ENCODE assay signal across 26 mouse cellular contexts in genomic region chr5:20990062-20990809, GRCm38 (mm10).
"Had no signal": no experiment of that assay in that cellular context is flagged by ENCODE, and none has a peak within 500 bp of the region (broad histone marks: within the 10 kb centered on the region; RNA-seq: fewer than 3 reads in every experiment).

No protein-coding gene starts in this region.

- H3K4me1 ChIP-seq: heart, embryonic 10.5 days; heart, embryonic 12.5 days; hindbrain, embryonic 10.5 days; hindbrain, embryonic 12.5 days; kidney, embryonic 15.5 days; limb, embryonic 13.5 days; limb, embryonic 15.5 days had no signal

- H3K27ac ChIP-seq: gastrocnemius, adult 2 months; heart, adult 2 months; heart, embryonic 10.5 days; hindbrain, embryonic 10.5 days; hindbrain, embryonic 12.5 days; hindbrain, embryonic 14.5 days; kidney, embryonic 15.5 days; kidney, postnatal 0 days; layer of hippocampus, adult 2 months; limb, embryonic 13.5 days; limb, embryonic 15.5 days; liver, embryonic 14.5 days had no signal

- ATAC-seq: hindbrain, embryonic 16.5 days had no signal

- H3K9ac ChIP-seq: heart, embryonic 12.5 days; hindbrain, embryonic 12.5 days; hindbrain, embryonic 14.5 days; kidney, embryonic 15.5 days; limb, embryonic 13.5 days; limb, embryonic 15.5 days; liver, embryonic 14.5 days had no signal

- DNase-seq: gastrocnemius, adult 2 months; gastrocnemius, postnatal 10 days; gastrocnemius, postnatal 25 days; heart, adult 2 months; heart, postnatal 10 days; heart, postnatal 4 days; kidney, adult 18-20 months; kidney, adult 9 months; kidney, postnatal 14 days; kidney, postnatal 36 days; layer of hippocampus, adult 9-11 months; layer of hippocampus, postnatal 36 days; left cerebral cortex, postnatal 4 days had no signal

- H3K4me3 ChIP-seq: gastrocnemius, adult 2 months; heart, adult 2 months; heart, embryonic 10.5 days; heart, embryonic 12.5 days; hindbrain, embryonic 10.5 days; hindbrain, embryonic 12.5 days; kidney, embryonic 15.5 days; layer of hippocampus, adult 2 months; limb, embryonic 13.5 days; limb, embryonic 15.5 days had no signal

- H3K4me2 ChIP-seq: heart, embryonic 12.5 days; hindbrain, embryonic 12.5 days; hindbrain, embryonic 14.5 days; kidney, embryonic 15.5 days; limb, embryonic 13.5 days; limb, embryonic 15.5 days; liver, embryonic 11.5 days had no signal

- H3K9me3 ChIP-seq: heart, embryonic 10.5 days; heart, embryonic 12.5 days; hindbrain, embryonic 10.5 days; hindbrain, embryonic 12.5 days; kidney, embryonic 15.5 days; limb, embryonic 13.5 days; limb, embryonic 15.5 days had no signal

- H3K27me3 ChIP-seq: heart, embryonic 12.5 days; hindbrain, embryonic 12.5 days; kidney, embryonic 15.5 days; limb, embryonic 13.5 days; limb, embryonic 15.5 days had no signal
